Mouse (Mus musculus): ENCODE results near the gene Lsm10. TPM values are rescaled to one million over a fixed set of nuclear protein-coding genes. Genes with fewer than 3 reads are reported as not detected.

Lsm10 gene
- total and polyA plus RNA-seq, 3 experiments, result 12.6 to 39.3 (median 37.9) TPM

DNA sequence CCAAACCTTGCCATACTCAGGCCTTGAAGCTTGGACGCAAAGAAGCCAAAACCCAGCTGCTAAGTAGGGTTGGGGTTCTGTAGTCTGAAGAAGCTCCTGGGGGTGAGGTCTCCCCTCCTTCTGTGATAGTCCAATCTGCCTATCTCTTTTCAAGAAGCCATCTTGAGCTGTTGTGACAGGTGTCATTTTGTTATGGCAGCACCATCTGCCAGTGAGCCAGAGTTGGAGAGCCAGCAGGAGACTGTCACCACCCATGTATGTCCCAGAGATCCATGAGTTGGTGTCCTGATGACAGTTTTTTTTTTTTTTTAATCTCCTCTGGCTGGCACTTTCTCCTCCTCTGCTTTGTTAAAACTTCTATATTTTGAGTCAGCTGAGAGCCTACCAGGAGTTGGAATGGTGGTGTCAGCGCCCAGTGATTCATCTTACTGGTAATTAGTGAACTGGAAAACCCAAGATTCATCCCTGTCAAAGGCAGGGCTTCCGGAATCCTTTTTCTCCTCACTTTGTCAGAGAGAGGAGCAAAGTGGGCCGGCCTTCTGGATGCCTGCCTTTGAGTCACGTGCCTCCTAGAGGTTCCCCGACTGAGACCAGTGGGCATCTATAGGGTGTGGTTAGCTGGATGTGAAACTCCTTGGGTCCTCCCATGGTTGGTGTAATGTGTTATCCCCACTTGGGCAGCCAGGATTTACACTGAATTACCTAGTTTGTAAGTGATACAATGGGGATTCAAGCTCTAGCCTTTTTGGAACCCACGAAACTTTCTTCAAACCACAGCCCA lies 5.8 kb downstream of the Lsm10 start:
- TF ChIP-seq GATA1 (IDR thresholded peaks at IDR 0.05; ENCODE audit: borderline replicate concordance, low read length), result no peak
- TF ChIP-seq POLR2AphosphoS5 (IDR thresholded peaks at IDR 0.05; ENCODE audit: insufficient replicate concordance, low read depth, low read length), result no peak
- TF ChIP-seq CTCF (IDR thresholded peaks at IDR 0.05; ENCODE audit: low read depth, low read length), result no peak
- TF ChIP-seq TAL1 (conservative IDR thresholded peaks at IDR 0.05; ENCODE audit: low read depth, low read length), result no peak
- no peak for TF ChIP-seq GATA2 (IDR thresholded peaks at IDR 0.05; ENCODE audit: borderline replicate concordance, low read depth, low read length)
- Histone ChIP-seq H3K4me3 (ENCODE audit: low read depth, low read length) (no peak overlapping the region; the same call in 1 of the 2 replicates), H3K27me3 (ENCODE audit: insufficient read depth, low read length) (no peaks in the 10 kb centered on the region), H3K36me3 (replicated peaks) (peaks cover 61% of the 10 kb centered on the region), H3K9me3 (replicated peaks) (no peaks in the 10 kb centered on the region), H3K4me1 (ENCODE audit: insufficient read depth, low read depth, low read length) (peaks cover 84% of the 10 kb centered on the region)
- ATAC-seq (ENCODE audit: extremely low read depth, insufficient number of reproducible peaks, low FRiP score, poor library complexity, severe bottlenecking) (no peak), DNase-seq (ENCODE audit: low spot score) (peak; percentile 13)

DNA sequence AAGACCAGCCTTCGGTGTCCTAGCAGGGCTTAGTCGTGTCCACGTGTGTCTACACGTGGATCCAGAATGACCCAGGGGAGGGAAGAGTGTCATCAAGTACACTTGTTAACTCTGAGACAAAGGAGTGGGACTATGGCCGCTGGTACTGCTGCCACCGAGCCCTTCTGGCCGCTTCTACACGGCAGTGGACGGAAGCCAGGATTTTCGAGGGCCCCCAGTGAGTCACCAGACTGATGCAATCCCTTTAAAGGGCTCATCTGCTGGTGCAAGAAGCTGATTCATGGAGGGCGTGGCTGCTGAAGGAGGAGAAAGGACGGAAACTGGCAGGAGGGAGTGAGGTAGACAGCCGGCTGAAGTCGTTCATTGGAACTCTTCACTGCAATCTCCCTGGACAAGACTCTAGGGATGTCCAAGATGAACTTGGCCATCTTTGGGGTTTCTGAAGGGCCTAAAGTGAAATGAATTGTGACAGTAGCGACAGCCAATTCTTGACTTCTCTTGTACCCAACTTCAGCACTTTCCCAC lies 6.7 kb downstream of the Lsm10 start:
- H3K36me3 ChIP-seq (replicated peaks), result peaks cover 63% of the 10 kb centered on the region
- no peak for TF ChIP-seq GATA1 (IDR thresholded peaks at IDR 0.05; ENCODE audit: borderline replicate concordance, low read length)
- no peak for TF ChIP-seq POLR2AphosphoS5 (IDR thresholded peaks at IDR 0.05; ENCODE audit: insufficient replicate concordance, low read depth, low read length)
- no peak for TF ChIP-seq CTCF (IDR thresholded peaks at IDR 0.05; ENCODE audit: low read depth, low read length)
- no peak for TF ChIP-seq GATA2 (IDR thresholded peaks at IDR 0.05; ENCODE audit: borderline replicate concordance, low read depth, low read length)
- TF ChIP-seq TAL1 (conservative IDR thresholded peaks at IDR 0.05; ENCODE audit: low read depth, low read length), result no peak
- H3K27me3 ChIP-seq (ENCODE audit: insufficient read depth, low read length), result no peaks in the 10 kb centered on the region
- DNase-seq (ENCODE audit: low spot score), result peak; percentile 90
- ATAC-seq (ENCODE audit: extremely low read depth, insufficient number of reproducible peaks, low FRiP score, poor library complexity, severe bottlenecking), result peak; percentile 82
- H3K9me3 ChIP-seq (replicated peaks), result no peaks in the 10 kb centered on the region
- peaks cover 76% of the 10 kb centered on the region for H3K4me1 ChIP-seq (ENCODE audit: insufficient read depth, low read depth, low read length)
- peak overlapping the region; percentile 87 for H3K4me3 ChIP-seq (ENCODE audit: low read depth, low read length)

DNA sequence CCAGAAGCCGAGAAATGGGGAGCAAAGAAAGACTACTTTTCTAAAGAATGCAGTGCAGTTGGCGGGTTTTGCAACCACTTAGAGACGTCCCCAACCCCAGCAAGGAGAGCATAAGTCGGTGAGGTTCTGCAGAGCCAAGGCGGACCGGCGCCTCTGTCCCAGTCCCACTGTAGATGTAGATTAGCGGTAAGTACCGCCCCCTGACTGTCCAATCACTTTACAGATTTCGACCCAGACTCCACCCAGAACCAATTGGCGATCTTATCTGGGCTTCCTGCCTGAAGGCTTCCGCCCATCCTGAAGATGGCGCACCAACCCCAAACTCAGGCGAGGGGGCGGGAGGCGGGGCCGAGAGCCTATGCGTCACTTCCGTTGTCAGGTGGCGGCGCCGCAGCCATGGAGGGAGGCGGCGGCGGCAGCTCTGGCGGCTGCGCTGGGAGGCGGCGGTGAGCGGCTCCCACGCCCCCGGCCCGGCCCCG lies 7.2 kb downstream of the Lsm10 start, which contains the start of gene Stk40:
Stk40 (plus strand) TSS at position 368 of the 479 bp plus-strand sequence.
- Histone ChIP-seq H3K4me3 (ENCODE audit: low read depth, low read length) (peak within 1 kb of the TSS; percentile 87), H3K36me3 (replicated peaks) (peaks cover 63% of the 10 kb centered on the region), H3K4me1 (ENCODE audit: insufficient read depth, low read depth, low read length) (peaks cover 71% of the 10 kb centered on the region), H3K27me3 (ENCODE audit: insufficient read depth, low read length) (no peaks in the 10 kb centered on the region), H3K9me3 (replicated peaks) (no peaks in the 10 kb centered on the region)
- DNase-seq (ENCODE audit: low spot score) (peak; percentile 84), ATAC-seq (ENCODE audit: extremely low read depth, insufficient number of reproducible peaks, low FRiP score, poor library complexity, severe bottlenecking) (peak; percentile 85)
- no peak for TF ChIP-seq CTCF (IDR thresholded peaks at IDR 0.05; ENCODE audit: low read depth, low read length)
- TF ChIP-seq GATA1 (IDR thresholded peaks at IDR 0.05; ENCODE audit: borderline replicate concordance, low read length), result no peak
- TF ChIP-seq POLR2AphosphoS5 (IDR thresholded peaks at IDR 0.05; ENCODE audit: insufficient replicate concordance, low read depth, low read length), result no peak
- no peak for TF ChIP-seq GATA2 (IDR thresholded peaks at IDR 0.05; ENCODE audit: borderline replicate concordance, low read depth, low read length)
- no peak for TF ChIP-seq TAL1 (conservative IDR thresholded peaks at IDR 0.05; ENCODE audit: low read depth, low read length)

DNA sequence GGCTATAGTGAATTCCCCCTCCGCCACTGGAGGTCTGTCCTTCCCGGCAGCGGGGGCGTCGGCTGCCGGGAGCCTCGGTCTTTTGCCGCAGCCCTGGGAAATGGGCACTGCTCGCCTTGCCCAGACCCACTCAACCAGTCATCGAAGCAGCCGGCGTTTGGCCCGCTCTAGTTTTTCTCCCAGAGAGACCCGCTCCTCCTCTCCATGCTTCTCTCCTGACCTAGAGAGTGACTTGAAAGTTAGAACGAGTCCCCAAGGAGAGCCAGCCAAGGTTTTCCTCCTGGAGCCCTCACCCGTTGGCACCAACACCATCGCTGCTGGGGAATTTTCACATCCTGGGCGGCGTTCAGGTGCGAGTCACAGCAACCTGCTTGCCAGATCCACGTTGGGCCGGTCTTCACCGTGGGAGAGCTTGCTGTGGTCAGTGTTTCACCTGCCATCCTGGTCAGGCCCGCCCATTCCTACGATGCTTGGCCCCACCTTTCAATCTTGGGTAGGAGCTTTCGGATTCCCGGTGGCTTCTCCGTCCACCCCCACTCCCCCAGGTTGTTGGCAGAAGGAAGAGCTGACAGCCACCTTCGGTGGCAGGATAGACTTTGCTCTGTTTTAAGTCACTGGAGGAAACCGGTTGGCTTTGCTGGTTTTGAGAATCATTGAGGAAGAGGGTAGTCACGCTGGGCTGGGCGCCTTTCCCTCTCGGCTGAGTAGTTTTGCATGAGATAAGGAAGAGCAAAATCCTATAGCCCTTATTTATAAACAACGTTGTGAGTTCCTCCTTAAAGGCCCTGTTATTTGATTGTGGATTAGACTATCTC lies 8.0 kb downstream of the Lsm10 start:
- peak; percentile 24 for DNase-seq (ENCODE audit: low spot score)
- no peak for ATAC-seq (ENCODE audit: extremely low read depth, insufficient number of reproducible peaks, low FRiP score, poor library complexity, severe bottlenecking)

DNA sequence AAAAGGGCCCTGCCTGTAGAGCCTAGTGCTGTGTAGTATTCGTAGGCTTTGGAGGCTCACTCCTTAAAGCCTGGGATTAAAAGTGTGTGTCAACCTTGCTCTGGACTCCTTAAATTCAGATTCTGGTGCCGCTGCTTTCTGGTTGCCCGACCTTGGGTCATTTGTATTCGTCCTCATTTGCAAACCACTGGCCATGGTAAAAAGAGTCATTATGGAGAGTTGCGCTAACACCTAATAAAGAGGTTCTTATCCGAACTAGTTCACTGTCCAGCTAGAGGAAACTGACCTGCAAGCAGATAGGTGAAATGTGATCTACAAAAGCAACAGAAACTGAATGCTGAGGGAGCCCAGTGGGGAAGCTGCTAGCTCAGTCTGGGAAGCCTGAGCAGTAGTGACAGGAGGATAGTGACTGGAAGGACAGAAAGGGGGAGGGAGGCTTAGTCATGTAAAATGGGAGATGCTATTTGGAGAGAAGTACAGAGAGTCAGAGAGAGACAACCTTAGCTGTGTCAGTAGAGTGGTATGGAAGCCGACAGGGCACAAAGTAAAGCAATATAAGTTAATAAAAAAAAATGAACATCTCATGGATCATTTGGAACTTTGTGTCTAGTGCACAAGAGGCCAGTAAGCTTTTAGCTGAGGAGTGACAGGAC lies 8.8 kb downstream of the Lsm10 start:
- Histone ChIP-seq H3K4me1 (ENCODE audit: insufficient read depth, low read depth, low read length) (peaks cover 68% of the 10 kb centered on the region), H3K9me3 (replicated peaks) (no peaks in the 10 kb centered on the region), H3K36me3 (replicated peaks) (peaks cover 56% of the 10 kb centered on the region), H3K27me3 (ENCODE audit: insufficient read depth, low read length) (no peaks in the 10 kb centered on the region), H3K4me3 (ENCODE audit: low read depth, low read length) (no peak overlapping the region; the same call in 1 of the 2 replicates)
- TF ChIP-seq GATA2 (IDR thresholded peaks at IDR 0.05; ENCODE audit: borderline replicate concordance, low read depth, low read length) (no peak), GATA1 (IDR thresholded peaks at IDR 0.05; ENCODE audit: borderline replicate concordance, low read length) (no peak)
- DNase-seq (ENCODE audit: low spot score), result no peak
- no peak for ATAC-seq (ENCODE audit: extremely low read depth, insufficient number of reproducible peaks, low FRiP score, poor library complexity, severe bottlenecking)

More for the DNA sequence above, 8.0 kb downstream of the Lsm10 start:
- H3K9me3 ChIP-seq (replicated peaks), result no peaks in the 10 kb centered on the region
- H3K36me3 ChIP-seq (replicated peaks), result peaks cover 58% of the 10 kb centered on the region
- no peaks in the 10 kb centered on the region for H3K27me3 ChIP-seq (ENCODE audit: insufficient read depth, low read length)
- H3K4me3 ChIP-seq (ENCODE audit: low read depth, low read length), result peak overlapping the region; percentile 87
- TF ChIP-seq POLR2AphosphoS5 (IDR thresholded peaks at IDR 0.05; ENCODE audit: insufficient replicate concordance, low read depth, low read length) (no peak), GATA1 (IDR thresholded peaks at IDR 0.05; ENCODE audit: borderline replicate concordance, low read length) (no peak), TAL1 (conservative IDR thresholded peaks at IDR 0.05; ENCODE audit: low read depth, low read length) (no peak), CTCF (IDR thresholded peaks at IDR 0.05; ENCODE audit: low read depth, low read length) (no peak), GATA2 (IDR thresholded peaks at IDR 0.05; ENCODE audit: borderline replicate concordance, low read depth, low read length) (no peak)
- peaks cover 68% of the 10 kb centered on the region for H3K4me1 ChIP-seq (ENCODE audit: insufficient read depth, low read depth, low read length)
